Mouse (Mus musculus) embryo, embryonic 11 days (tissue): ENCODE data around the gene Fam50b.

Experiments used
- DNase-seq: peaks from one replicate; pipeline ENCODE4 v3.0.0-alpha.2; 2015

The Fam50b gene

DNA sequence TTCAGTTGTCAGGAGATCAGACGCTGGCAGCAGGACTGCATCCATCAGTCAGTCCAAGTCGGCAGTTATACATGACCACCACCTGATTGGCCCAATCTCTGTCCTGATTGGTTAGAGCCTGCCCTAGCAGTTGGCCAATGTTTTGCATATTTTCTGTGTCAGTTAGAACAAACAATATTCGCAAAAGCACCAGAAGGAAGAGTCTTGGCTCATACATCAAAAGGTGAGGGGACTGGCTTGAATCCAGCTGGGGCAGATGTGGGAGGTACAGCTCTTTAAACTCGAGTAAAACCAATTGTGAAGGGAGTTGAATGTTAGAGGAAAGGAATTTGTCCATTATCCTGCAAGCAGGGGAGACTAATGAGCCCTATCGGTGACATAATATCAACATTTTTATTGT is at the start of gene Fam50b:
Gene Fam50b (plus strand): TSS at position 165 of the 400 bp plus-strand sequence.
- no peak for DNase-seq

DNA sequence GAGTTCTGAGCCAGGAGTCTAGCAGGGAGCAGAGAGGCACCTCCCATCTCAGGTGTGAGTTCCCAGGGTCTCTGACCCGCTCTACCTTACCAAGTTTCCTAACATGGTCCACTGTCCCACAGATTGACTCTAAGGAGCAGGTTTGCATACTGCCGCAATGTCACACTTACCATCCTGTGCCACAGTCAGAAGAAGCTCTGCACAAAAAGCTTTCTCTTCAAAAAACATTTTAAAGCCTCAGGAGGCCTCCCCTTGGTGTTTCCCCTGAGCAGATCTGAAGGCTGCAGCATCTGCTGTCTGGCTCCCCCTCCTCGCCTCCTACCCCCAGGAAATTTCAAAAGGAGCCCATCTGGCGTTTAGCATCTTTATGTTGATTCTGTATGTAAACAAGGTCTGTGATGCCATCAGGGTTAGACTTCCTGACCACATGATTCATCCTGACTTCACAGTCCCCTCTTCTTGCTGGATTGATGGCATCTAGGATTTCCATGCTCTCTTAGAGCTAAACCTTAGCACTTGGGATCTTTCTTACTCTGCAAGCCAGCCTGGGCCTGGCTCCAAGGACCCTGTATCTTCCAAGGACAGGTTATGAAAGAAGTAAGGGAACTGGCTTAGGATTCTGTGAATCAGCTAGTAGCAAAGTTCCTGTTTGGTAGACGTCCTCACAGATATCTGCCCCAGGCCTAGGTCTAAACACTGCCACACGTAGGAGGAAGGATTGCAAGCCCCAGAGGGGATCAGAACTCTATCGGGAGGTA is 49.5 kb upstream of the Fam50b start:
- DNase-seq, result no peak

DNA sequence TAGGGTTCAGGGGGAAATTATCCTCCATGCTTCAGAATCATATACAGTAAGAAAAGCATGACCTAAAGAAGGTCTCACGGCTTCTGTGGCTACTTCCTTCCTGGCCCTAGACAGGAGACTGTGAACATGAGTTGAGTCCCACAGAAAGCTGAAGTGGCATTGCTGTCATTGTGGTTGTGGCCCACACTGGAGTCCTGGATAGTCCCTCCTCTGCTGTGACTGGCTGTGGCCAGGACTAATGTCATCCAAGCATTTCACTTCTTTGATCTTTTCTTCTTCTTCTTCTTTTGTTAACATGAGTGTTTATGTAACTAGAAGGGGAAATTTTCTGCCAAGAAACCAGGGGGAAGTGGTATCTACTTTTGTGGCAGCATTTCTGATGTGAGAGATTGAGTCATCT is 43.6 kb upstream of the Fam50b start:
- DNase-seq, result no peak

DNA sequence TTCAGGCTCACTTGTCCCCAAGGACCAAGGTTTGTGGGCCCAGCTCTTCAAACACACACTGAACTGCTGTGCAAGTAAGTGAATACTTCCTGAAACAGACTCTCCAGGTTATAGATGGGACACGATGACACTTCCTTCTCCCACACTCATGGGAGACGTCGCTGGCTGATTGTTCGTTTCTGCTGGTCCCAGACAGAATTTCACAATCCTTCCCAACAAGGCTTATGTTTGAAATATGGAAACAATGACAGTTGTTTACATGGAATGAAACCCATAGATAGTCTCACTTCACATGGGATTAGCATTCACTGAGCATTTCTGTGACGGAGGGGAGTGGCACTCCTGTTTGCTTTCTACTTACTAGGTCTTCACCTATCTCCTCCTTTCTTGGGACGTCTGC is 41.5 kb upstream of the Fam50b start:
- no peak for DNase-seq

DNA sequence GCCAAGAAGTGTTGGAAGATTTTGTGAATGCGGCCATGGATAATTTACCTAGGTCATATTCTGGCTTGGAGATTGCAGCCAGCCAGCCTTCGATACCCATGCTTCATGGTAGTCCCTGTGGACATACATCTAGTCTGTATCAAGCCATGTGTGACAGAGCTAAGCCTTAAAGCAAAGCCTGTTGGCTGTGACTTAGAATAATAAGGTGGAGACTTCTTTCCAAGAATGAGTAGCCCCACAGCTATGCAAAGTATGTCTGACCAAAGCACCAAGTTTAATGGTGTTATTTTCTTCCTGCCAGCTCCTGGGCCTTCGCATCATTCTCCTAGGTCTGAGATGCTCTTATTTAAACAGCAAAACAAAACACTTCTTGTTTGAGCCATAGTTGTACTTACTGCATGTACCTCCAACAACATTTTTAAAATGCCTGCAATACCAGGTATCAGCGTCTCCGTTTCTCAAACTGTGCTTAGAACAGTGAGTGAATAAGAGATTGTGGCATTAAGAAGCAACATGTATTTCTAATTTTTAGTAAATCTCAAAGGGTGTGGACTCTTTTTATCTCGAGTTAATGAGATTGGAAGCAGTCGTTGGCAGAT is 37.8 kb upstream of the Fam50b start:
- no peak for DNase-seq

DNA sequence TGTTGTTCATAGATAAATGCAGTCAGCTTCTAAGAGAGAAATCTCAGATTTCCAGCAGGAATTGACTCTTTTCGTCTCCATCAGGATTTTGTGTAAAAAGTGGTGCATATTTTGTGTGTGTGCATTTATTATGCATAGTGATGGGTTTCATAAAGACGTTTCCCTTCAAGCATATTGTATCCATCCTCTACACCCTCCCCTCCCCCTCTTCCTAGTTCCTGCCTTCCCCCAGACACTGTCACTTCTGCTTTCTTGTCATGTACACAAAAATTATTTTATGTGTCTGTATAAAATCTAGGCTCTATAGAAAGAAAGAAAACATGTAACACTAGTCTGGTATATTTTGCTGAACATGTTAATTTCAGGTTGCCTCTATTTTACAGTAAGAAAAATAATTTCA is 34.6 kb upstream of the Fam50b start:
- DNase-seq, result no peak

DNA sequence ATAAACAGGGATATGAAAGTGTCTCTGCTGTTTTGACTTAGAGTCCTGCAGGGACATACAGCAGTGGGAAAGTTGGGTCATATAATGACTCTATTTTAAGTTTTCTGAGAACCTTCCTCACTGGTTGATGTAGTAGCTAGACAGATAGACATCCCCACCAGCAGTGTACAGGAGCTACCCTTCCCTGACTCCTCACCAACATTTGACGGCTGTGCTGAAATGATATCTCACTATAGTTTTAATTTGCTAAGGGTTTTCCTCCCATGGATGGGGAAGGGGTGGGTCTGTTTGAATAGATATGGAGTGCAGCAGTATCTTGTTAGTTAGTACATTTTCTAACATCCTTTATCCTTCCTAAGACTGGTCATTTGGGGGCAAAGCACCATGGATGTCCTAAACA is 34.0 kb upstream of the Fam50b start:
- no peak for DNase-seq

DNA sequence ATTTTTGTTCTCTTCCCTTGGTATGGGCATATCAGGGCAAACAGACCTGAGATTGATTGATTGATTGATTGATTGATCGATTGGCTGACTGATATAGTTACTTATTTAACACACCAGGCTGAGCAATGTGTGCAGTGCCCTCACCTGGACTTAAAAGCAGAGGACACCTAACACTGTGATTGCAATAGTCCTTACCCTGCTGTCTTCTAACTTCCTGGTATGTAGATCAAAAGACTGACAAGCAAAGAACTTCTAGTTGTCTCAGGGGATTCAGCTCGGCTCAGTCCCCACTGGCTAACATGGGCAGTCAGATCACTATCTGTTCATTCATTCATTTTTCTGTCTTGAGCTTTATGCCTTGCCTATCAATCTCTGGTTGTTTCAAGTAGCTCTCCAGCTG is 31.3 kb upstream of the Fam50b start:
- no peak for DNase-seq

DNA sequence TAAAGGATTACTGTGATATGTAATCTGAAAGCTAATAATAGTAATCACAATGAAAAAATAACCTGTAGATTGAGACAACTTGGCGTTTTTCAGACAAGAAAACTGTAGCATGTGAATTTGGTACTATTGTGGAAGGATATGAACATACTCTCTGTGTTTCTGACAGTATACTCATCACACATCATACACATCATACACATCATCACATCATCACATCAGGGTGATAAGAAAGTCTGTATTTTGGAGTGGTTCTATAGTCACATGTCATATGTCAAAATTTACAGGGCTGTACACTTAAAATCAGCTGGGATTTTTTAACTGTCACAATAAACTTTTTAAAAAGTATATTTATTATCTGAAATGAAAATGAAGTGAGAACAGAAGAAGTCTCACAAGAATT is 30.9 kb upstream of the Fam50b start:
- no peak for DNase-seq

DNA sequence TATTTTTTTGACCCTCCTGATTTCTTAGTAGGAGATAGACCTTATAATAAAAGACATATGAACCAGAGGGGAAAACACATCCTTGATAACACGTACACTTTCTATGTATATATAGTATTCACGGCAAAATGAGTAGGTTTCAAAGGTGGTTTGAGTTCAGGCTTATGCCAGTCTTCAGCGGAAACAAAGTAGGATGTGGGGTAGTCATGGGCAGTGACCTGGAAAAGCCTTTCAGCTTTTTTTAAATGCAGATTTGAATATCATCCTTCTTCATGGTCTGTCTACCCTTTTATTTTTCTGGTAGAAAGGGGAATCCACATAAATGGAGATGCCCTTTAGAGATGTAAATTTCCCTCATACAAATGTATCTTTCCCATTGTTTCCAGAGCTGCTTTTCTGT is 29.8 kb upstream of the Fam50b start:
- DNase-seq, result no peak

DNA sequence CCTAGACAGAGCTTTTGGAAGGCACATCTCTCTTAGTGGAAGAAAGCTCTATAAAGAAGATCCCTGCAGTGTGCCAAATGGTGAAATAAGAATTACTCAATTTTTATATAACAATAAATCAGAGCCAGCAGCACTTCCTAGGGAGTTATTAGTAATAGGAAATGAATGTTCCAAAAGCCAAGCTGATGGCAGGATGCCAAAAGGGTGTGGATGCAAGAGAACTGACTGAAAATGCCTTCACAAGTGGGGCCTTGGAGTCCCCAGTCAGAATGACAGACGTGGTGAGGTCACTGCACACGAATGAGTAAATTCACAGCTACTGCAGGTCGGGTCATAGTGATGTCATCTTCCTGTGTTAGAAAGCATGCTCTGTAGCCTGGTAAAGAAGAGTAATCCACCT is 25.7 kb upstream of the Fam50b start:
- DNase-seq, result peak; percentile 34

DNA sequence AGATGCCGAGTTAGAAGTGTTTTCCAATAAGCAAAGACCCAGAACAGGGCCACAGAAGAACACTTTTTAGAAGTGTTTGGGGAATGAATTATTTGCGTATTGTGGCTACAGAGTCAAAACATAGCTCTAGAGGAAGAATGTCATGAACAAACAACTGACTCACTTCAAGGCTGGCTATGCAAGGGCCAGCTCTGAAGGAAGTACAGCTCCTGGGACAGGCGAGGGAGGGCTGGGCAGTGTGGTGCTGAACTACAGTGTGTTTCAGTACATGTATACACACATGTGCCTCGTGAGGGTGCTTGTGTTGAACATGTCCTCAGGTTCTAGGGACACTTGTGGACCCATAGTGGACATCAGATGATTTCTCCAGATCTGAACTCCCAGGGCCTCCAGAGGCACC is 25.1 kb upstream of the Fam50b start:
- no peak for DNase-seq

DNA sequence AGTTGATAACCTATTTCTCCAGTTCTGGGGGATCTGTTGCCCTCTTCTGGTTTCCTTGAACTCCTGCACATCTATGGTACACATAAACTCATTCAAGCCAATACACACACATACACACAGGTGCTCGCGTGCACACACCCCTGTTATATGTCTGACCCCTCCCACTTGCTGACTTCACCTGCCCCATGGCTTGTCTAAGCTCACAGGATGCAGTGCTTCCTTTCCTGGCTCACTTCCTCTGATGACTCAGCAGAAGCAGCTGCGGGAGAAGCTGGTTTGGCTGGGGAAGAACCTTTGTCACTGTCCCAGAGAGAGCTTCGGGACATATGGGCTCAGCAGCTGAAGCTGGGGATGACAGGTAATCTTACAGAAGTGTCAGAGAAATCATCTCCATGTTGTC is 23.2 kb upstream of the Fam50b start:
- DNase-seq, result no peak

DNA sequence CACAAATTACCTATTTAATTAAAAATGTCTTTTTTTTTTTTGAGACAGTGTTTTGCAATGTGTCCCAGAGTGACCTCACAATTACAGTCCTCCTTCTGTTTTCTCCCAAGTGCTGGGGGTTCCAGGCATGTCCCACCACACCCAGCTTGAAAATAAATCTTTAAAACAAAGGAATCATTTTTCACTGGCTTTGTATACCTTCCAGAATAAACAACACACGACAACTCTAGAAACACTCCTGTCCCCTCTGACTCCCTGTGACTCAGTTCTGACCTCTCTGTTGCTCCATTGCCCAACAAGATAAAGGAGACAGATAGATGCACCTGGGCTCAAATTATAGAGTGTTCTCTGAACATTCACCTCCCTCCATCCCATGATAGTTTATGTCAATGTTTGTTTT is 21.8 kb upstream of the Fam50b start:
- no peak for DNase-seq

DNA sequence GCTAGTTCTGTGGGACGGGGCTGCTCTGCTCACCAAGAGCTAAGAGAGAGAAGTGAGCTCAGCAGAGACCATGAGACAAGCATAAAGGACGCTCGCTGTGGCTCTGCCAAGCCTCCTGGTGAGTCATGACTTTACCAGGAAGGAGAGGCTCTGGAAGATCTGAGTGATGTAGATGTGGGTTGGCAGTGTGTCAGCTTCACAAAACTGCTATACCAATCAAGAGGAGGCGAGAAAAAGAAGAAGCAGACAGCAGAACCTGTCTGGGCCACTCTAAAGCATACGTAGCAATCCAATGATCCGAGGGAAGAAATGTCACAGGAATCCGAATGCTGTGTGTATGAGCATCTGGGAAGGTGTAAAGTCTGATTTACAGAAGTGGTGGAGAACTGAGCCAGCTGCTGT is 19.2 kb upstream of the Fam50b start:
- no peak for DNase-seq

DNA sequence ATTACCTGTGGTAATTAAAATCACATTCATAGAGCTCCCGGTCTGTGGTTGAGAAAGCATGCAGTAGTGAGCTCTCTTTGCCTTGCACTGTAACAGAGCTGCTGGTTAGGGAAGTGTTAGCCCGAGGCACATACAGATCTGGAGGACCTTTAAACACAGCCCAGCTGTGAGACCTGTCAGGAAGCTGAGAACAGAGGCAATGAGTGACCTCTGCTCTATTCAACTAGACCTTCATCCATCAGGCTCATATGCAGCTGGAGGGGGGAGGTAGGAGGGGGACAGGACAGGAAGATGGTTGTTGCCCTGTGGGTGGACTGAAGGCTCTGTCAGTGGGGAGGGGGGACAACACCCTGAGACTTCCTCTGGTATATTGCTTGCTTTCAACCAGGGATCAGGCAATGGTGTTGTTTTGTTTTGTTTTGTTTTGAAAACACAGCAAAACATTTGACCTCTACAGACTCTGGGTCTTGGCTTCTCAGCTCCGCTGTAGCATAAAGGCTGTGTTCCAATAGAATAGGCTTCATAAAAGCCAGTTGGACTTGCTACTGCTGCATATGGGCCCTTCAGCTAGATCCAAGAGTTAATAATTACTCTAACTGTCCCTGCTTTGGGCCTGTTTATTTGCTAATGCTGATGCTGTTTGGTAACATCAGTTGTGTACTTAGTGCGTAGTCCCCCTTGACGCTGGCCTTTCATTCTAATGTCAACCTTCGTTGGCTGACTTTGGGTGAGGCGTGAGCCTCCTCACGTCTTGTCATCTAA is 9.6 kb upstream of the Fam50b start:
- DNase-seq, result peak; percentile 72

DNA sequence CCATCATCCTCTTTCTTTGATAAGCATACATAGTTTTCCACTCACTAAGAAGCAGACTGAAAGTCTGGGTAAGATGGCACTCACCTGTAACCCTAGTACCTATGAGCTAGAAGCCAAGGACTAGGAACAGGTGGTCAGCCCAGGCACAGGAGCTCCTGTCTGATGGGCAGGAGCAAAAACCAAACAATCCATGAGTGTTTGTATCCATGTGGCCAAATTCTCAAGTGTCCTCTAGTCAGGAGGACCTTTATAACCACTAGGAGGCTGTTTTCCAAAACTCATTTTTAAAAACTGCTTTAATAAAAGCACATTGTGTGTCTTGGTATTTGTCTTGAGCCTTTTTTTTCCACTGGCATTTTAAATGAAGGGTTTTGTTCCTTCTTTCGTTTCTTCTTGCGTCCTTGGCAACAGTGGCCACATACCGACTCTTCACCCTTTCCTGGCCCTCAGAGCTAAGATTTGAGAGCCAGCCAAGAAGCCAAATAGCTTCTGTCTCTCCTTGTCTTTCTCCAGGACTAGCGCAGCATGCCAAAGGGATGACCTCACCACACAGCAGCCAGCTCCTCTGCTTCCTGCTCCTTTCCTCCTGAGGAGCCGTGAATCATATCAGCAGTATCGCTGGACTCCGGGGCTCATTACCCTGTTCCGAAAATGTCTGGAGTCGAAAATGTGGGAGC is 8.7 kb upstream of the Fam50b start:
- peak; percentile 60 for DNase-seq

DNA sequence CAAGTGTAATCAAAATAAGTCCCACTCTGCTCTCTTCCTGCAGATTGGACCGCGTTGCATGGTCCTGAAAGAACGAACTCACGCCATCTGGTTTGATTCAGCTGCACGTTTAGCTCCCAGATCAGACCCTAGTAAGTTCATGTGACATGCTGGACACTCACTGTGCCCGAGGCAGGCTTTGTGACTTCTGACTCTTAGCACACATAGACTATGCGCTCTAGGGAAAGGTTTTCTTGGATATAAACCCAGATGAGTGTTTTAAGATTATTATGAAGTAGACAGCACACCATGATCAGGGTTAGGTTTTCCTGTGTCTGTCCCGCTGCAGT is 8.2 kb upstream of the Fam50b start:
- peak; percentile 59 for DNase-seq

DNA sequence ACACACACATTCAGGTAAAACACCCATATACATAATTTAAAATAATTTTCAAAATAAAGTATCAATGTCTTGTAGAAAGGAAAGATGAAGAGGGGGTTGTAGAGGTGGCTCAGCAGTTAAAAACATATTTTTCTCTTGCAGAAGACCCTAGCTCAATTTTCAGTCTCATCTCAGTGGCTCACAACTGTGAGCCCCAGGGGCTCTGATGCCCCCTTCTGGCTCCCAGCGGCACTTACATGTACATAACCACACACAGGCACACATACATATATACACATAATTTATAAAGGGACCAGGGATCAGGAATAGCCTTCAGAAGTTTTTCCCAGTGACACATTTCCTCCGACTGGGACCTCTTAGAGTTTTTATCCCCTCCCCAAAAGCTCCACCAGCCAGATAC is 7.6 kb upstream of the Fam50b start:
- no peak for DNase-seq

DNA sequence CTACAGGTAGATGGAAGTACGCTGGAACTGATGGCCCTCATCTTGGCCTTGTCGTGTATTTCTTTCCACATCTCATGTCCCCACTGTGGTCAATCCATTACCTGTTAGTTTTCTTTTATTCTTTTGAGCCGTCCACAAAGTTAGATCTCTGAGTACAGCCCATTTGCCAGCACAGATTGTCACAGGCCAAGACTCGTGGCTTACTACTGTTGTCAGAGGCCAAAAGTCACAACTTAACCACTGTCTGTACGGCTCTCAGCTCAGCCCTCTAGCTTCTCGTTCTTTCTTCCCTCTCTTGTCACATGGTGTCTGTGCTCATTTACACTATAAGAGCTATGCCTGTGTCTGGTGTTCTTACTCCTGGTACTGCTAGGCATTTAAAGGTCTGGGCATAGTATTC is 3.1 kb upstream of the Fam50b start:
- DNase-seq, result no peak

DNA sequence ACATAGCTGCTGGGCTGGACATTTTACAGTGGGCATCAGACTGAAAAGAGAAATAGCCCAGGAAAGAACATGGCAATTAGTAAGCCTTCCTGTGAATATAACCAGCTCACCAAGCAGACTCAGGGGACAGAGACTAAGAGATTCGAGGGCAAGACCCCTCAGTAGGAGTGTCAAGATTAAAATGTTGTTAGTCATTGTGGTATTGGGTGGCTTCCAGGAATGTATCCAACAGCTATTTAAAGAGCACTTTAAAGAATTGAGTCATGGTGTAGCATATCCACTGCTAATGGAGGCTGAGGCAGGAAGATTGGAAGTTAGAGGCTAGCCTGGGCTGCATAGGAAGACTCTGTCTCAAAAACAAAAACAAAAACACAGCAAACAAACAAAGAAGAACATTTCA is 870 bp upstream of the Fam50b start:
- no peak for DNase-seq

DNA sequence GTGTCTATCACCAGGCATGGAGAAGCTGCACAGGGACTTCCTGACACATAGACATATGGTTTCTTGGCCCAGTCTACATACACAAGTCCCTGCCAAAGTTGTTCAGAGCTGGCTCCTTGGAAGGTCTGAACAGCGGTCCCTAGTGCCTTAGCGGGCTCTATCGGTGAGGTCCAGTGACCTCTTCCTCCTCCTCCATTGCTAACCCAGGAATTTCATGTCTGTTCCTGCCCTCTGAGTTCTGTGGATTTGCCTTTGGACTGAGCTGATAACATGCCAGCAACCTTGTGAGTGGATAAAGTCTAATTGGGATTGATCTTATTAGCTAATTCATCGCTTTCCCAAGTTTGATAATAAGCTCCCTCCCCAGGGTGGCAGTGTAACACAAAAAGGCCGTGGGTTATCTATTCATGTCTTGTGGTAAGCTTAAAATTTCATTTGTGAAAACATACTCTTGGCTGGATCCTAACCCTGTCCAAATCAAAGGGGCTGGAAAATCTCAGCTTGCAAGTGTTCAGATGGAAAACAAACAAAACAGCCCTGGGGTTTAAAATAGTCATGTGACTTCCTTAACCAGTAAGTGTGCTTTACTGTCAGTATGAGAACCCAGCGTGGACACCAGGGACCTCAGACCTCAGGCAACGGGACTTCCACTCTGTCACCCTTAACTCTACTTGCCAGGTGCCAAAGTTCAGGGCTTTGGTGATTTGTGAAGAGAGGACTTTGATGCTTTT is 3.5 kb downstream of the Fam50b start:
- no peak for DNase-seq

DNA sequence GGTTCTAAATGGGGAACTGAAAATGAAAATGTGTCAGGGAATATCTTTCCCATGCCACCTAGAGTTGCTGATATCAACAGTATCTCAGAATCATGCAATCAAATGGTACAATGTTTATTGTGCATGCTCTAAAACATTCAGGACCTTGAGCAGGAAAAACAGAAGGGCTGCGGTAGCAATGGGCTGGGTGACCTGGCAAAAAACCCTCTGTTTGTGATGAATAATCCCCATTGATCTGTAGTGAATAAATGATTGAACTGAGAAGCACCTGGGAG is 4.0 kb downstream of the Fam50b start:
- DNase-seq, result no peak
